Mouse (Mus musculus) lung, embryonic 14.5 days (tissue): ENCODE results near the gene Tagln2. TPM values are rescaled to one million over a fixed set of nuclear protein-coding genes. Genes with fewer than 3 reads are reported as not detected.

Experiments
- ATAC-seq: fragments of 200-750 bp; cut with Nextera tagmentation; 2 replicates; pipeline ENCODE4 v1.8.0; 2017; ENCODE audit warnings: mild to moderate bottlenecking, moderate TSS enrichment, moderate library complexity; ENCODE audit not compliant: insufficient read depth
- DNase-seq: peaks from one replicate; pipeline ENCODE4 v3.0.0-alpha.2; 2015
- H3K27ac ChIP-seq: fragments of 300-500 bp; sonication (generic); 2 replicates; pipeline ENCODE4 v1.5.1; 2014; ENCODE audit warnings: low read depth, mild to moderate bottlenecking, moderate library complexity
- H3K27me3 ChIP-seq: fragments of 300-500 bp; sonication (generic); 2 replicates; pipeline ENCODE4 v1.6.1; 2014; ENCODE audit warnings: low read length, control low read depth; ENCODE audit not compliant: insufficient read depth
- H3K36me3 ChIP-seq: fragments of 300-500 bp; sonication (generic); 2 replicates; pipeline ENCODE4 v1.6.1; 2014; ENCODE audit warnings: control low read depth; ENCODE audit not compliant: insufficient read depth
- H3K4me1 ChIP-seq: fragments of 300-500 bp; sonication (generic); 2 replicates; pipeline ENCODE4 v1.6.1; 2014; ENCODE audit warnings: antibody characterized with exemption, control low read depth; ENCODE audit not compliant: insufficient read depth
- H3K4me2 ChIP-seq: fragments of 300-500 bp; sonication (generic); 2 replicates; pipeline ENCODE4 v1.6.1; 2014; ENCODE audit warnings: mild to moderate bottlenecking
- H3K4me3 ChIP-seq: fragments of 300-500 bp; sonication (generic); 2 replicates; pipeline ENCODE4 v1.5.1; 2014; ENCODE audit warnings: low read depth, low read length
- H3K9ac ChIP-seq: fragments of 300-500 bp; sonication (generic); 2 replicates; pipeline ENCODE4 v1.6.1; 2014
- H3K9me3 ChIP-seq: fragments of 300-500 bp; sonication (generic); 2 replicates; pipeline ENCODE4 v1.6.1; 2016; ENCODE audit warnings: low read depth, low read length, control low read depth
- CTCF ChIP-seq: IDR thresholded peaks from 2 replicates; pipeline ENCODE4 v1.5.1; 2016; ENCODE audit warnings: antibody characterized with exemption, low read depth
- WGBS: fragments of 180-500 bp; shearing (Covaris S2); extraction: QIAGEN DNeasy Blood & Tissue Kit; methylation state at CpG from one replicate; pipeline ENCODE4 v1.1.7; 2014; 5-methylcytosine and 5-hydroxymethylcytosine counted together
- polyA plus RNA-seq: library from polyadenylated mRNA; unstranded; fragments of >200 nt; fragmentation: Nextera tagmentation; extraction: Ambion mirVana; gene quantifications from 2 replicates; pipeline ENCODE4 v1.2.1, GENCODE M21; 2014

The Tagln2 gene
- polyA plus RNA-seq, 1 experiment from 2014 or later, result 395 TPM

DNA sequence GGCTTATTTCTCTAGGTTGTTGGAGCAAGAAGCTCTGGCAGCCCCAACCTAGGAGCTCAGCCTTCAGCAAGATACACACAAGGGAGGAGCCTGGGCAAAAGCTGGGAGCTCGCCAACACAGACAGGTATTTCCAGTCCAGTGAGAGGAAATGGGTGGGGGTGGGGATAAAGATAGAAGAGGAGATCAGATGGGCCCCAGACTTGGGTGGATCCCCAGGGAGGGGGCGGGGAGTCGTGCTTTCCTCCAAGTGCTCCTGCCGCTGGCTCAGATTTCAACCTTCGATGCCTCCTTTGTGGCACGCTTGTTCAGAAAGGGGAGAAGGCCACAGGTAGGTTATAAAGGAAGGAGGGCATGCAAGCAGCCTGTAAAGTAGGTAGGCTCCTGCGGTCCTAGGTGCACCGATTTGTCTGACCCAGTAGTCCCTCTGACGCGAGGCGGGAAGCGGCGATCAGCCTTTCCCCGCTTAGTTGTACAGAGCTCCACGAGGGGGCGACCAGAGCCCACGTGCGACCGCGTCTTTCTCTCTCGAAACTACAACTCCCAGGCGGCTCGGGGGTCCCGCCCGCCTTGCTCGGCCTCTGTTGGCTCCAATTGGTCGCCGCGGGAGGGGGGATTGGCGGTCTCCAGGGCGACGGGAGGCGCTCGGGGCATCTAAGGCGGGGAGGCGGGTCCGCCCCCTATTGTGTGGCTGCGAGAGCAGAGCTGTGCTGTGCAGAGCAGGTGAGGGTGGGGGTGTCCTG, 18.1 kb upstream of the Tagln2 start, which contains the start of gene Igsf9:
Gene Igsf9 (plus strand): TSS at position 249 of the 741 bp plus-strand sequence.
- Histone ChIP-seq H3K9me3 (no peaks in the 10 kb centered on the region), H3K4me3 (peak within 1 kb of the TSS; percentile 60), H3K9ac (peak within 1 kb of the TSS; percentile 62), H3K4me2 (peak within 1 kb of the TSS; percentile 84), H3K27ac (peak within 1 kb of the TSS; percentile 89), H3K36me3 (peaks cover 8% of the 10 kb centered on the region; the same call in 1 of the 2 replicates), H3K4me1 (peaks cover 8% of the 10 kb centered on the region; the same call in 1 of the 2 replicates), H3K27me3 (no peaks in the 10 kb centered on the region)
- TF ChIP-seq CTCF, result peak; percentile 73
- peak; percentile 98 for DNase-seq
- WGBS, result under 1% methylated on average over 38 of the region's 38 CpGs
- ATAC-seq, result peak; percentile 96

- Histone ChIP-seq H3K27ac (0 out of 2 replicates have a peak overlapping the region, but pooled peaks have one; percentile 89), H3K36me3 (peaks cover 16% of the 10 kb centered on the region; the same call in 1 of the 2 replicates), H3K9me3 (no peaks in the 10 kb centered on the region), H3K27me3 (no peaks in the 10 kb centered on the region), H3K9ac (peak overlapping the region; percentile 62), H3K4me3 (peak overlapping the region; percentile 60), H3K4me2 (peak overlapping the region; percentile 84), H3K4me1 (peaks cover 8% of the 10 kb centered on the region; the same call in 1 of the 2 replicates)
- DNase-seq (peak; percentile 24), ATAC-seq (peak; percentile 10; the same call in 1 of the 2 replicates)
- WGBS, result 6% methylated on average over 12 of the region's 12 CpGs
- TF ChIP-seq CTCF, result no peak
Observed at GRCm38 (mm10) chr1:172482518-172483360, 17.1 kb upstream of the Tagln2 start.

GRCm38 (mm10) chr1:172483361-172483660, 16.5 kb upstream of the Tagln2 start:
- Histone ChIP-seq H3K4me2 (peak overlapping the region; percentile 84), H3K27me3 (no peaks in the 10 kb centered on the region), H3K9me3 (no peaks in the 10 kb centered on the region), H3K9ac (peak overlapping the region; percentile 62), H3K27ac (no peak overlapping the region), H3K36me3 (peaks cover 19% of the 10 kb centered on the region; the same call in 1 of the 2 replicates), H3K4me3 (peak overlapping the region; percentile 60), H3K4me1 (peaks cover 8% of the 10 kb centered on the region; the same call in 1 of the 2 replicates)
- ATAC-seq, result no peak
- TF ChIP-seq CTCF, result no peak
- DNase-seq, result no peak
- WGBS, result 17% methylated on average over 4 of the region's 4 CpGs

- no peak overlapping the region for H3K27ac ChIP-seq
- no peak for DNase-seq
- H3K9me3 ChIP-seq, result no peaks in the 10 kb centered on the region
- 45% methylated on average over 11 of the region's 11 CpGs for WGBS
- no peak overlapping the region for H3K4me3 ChIP-seq
- peak overlapping the region; percentile 16; the same call in 1 of the 2 replicates for H3K9ac ChIP-seq
- H3K27me3 ChIP-seq, result no peaks in the 10 kb centered on the region
- H3K4me2 ChIP-seq, result peak overlapping the region; percentile 84
- peaks cover 22% of the 10 kb centered on the region; the same call in 1 of the 2 replicates for H3K36me3 ChIP-seq
- ATAC-seq, result no peak
- H3K4me1 ChIP-seq, result peaks cover 8% of the 10 kb centered on the region; the same call in 1 of the 2 replicates
- no peak for TF ChIP-seq CTCF
Observed at GRCm38 (mm10) chr1:172484236-172484635, 15.6 kb upstream of the Tagln2 start.

GRCm38 (mm10) chr1:172484671-172485070, 15.2 kb upstream of the Tagln2 start:
- DNase-seq (no peak), ATAC-seq (no peak)
- Histone ChIP-seq H3K9ac (no peak overlapping the region), H3K4me3 (no peak overlapping the region), H3K4me2 (peak overlapping the region; percentile 84), H3K9me3 (no peaks in the 10 kb centered on the region), H3K4me1 (peaks cover 8% of the 10 kb centered on the region; the same call in 1 of the 2 replicates), H3K27ac (no peak overlapping the region), H3K36me3 (peaks cover 22% of the 10 kb centered on the region; the same call in 1 of the 2 replicates), H3K27me3 (no peaks in the 10 kb centered on the region)
- 57% methylated on average over 13 of the region's 13 CpGs for WGBS
- TF ChIP-seq CTCF, result no peak

DNA sequence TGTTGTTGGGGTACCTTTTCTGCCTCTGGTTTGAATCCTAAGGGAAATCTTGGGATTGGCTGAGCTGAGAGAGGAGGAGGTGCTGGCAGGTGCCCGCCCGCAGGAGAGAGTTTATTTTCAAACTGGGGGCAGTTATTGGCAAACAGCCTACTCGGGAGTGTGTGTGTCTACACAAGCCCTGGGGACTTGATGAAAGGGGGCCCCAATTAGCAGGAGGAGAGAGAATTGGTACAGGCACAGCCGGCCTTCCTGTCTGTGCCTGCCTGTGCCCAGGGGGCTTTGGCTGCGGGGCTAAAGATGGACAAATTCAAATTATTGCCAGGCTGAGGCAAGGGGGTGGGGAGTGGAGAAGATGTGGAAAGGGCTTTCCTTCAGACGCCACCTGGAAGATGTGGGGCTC, 14.0 kb upstream of the Tagln2 start:
- 0 out of 2 replicates have a peak overlapping the region, but pooled peaks have one; percentile 9 for H3K9ac ChIP-seq
- H3K27me3 ChIP-seq, result no peaks in the 10 kb centered on the region
- no peak overlapping the region for H3K27ac ChIP-seq
- H3K9me3 ChIP-seq, result no peaks in the 10 kb centered on the region
- no peak for DNase-seq
- H3K4me1 ChIP-seq, result peaks cover 8% of the 10 kb centered on the region; the same call in 1 of the 2 replicates
- no peak overlapping the region for H3K4me3 ChIP-seq
- no peak for TF ChIP-seq CTCF
- 51% methylated on average over 6 of the region's 6 CpGs for WGBS
- H3K36me3 ChIP-seq, result peaks cover 22% of the 10 kb centered on the region; the same call in 1 of the 2 replicates
- H3K4me2 ChIP-seq, result no peak overlapping the region; the same call in 1 of the 2 replicates
- no peak for ATAC-seq
